Mouse (Mus musculus) urinary bladder, adult 18-20 months (tissue): ENCODE measurements around the gene Kiss1.
"Not testable (repeated sequence)": the region's sequence is repeated elsewhere in the genome, so short reads cannot be mapped to it uniquely, and the experiment has no call there.

Source experiments
- DNase-seq, 2 experiments: peaks; one replicate each; pipeline ENCODE4 v3.0.0; 2022; ENCODE audit warnings: low spot score in 2 of 2, mixed read lengths in 2 of 2

Kiss1 gene

GRCm38 (mm10) chr1:133317149-133317548, 4.5 kb upstream of the Kiss1 start:
- DNase-seq, result no peak

GRCm38 (mm10) chr1:133323333-133323732, 1.7 kb downstream of the Kiss1 start:
- no peak for DNase-seq

GRCm38 (mm10) chr1:133325951-133326350, 4.3 kb downstream of the Kiss1 start:
- DNase-seq, result no peak

GRCm38 (mm10) chr1:133327094-133327493, 5.4 kb downstream of the Kiss1 start:
- DNase-seq, result no peak

GRCm38 (mm10) chr1:133328299-133328795, 6.7 kb downstream of the Kiss1 start:
- no peak for DNase-seq

GRCm38 (mm10) chr1:133328896-133329637, 7.4 kb downstream of the Kiss1 start:
- no peak for DNase-seq

- DNase-seq, result no peak
Measured at GRCm38 (mm10) chr1:133329638-133329964, 7.9 kb downstream of the Kiss1 start.

GRCm38 (mm10) chr1:133331142-133331541, 9.5 kb downstream of the Kiss1 start:
- DNase-seq, result no peak

- no peak for DNase-seq
Measured at GRCm38 (mm10) chr1:133332656-133333430, 11.2 kb downstream of the Kiss1 start.

GRCm38 (mm10) chr1:133333937-133334336, 12.3 kb downstream of the Kiss1 start:
- DNase-seq, result no peak

GRCm38 (mm10) chr1:133340403-133340802, 18.7 kb downstream of the Kiss1 start:
- DNase-seq, result not testable (repeated sequence)

GRCm38 (mm10) chr1:133344357-133344756, 22.7 kb downstream of the Kiss1 start:
- DNase-seq, result no peak

- no peak for DNase-seq
Measured at GRCm38 (mm10) chr1:133346531-133346930, 24.9 kb downstream of the Kiss1 start.

GRCm38 (mm10) chr1:133347226-133347625, 25.6 kb downstream of the Kiss1 start:
- no peak for DNase-seq

- no peak for DNase-seq
Measured at GRCm38 (mm10) chr1:133347693-133348520, 26.2 kb downstream of the Kiss1 start.

GRCm38 (mm10) chr1:133350210-133350609, 28.5 kb downstream of the Kiss1 start, which contains the start of gene Ren1:
Gene Ren1 (plus strand): TSS chr1:133350510.
- DNase-seq, result no peak

- no peak for DNase-seq
Measured at GRCm38 (mm10) chr1:133351762-133352161, 30.1 kb downstream of the Kiss1 start.

- peak; percentile 40 to 72 for DNase-seq
Measured at GRCm38 (mm10) chr1:133353371-133353809, 31.7 kb downstream of the Kiss1 start.

GRCm38 (mm10) chr1:133355469-133355868, 33.8 kb downstream of the Kiss1 start:
- DNase-seq, result no peak

- DNase-seq, result no peak
Measured at GRCm38 (mm10) chr1:133355912-133356311, 34.2 kb downstream of the Kiss1 start.

- DNase-seq, result no peak
Measured at GRCm38 (mm10) chr1:133356330-133356729, 34.7 kb downstream of the Kiss1 start.

- no peak for DNase-seq
Measured at GRCm38 (mm10) chr1:133361006-133361405, 39.3 kb downstream of the Kiss1 start.
